Mouse (Mus musculus) hindbrain, embryonic 11.5 days (tissue): Measurements from ENCODE around the gene Nrtn. TPM values are rescaled to one million over a fixed set of nuclear protein-coding genes. Genes with fewer than 3 reads are reported as not detected.

Experiments used
- ATAC-seq: fragments of 200-750 bp; cut with Nextera tagmentation; 2 replicates; pipeline ENCODE4 v1.8.0; 2017; ENCODE audit warnings: mild to moderate bottlenecking, moderate TSS enrichment, moderate library complexity; ENCODE audit not compliant: low FRiP score
- DNase-seq: peaks from one replicate; pipeline ENCODE4 v3.0.0-alpha.2; 2015; ENCODE audit warnings: low spot score
- H3K27ac ChIP-seq: fragments of 300-500 bp; sonication (generic); 2 replicates; pipeline ENCODE4 v1.5.1; 2014; ENCODE audit warnings: mild to moderate bottlenecking, low read depth, low read length
- H3K27me3 ChIP-seq: fragments of 300-500 bp; sonication (generic); 2 replicates; pipeline ENCODE4 v1.6.1; 2014; ENCODE audit warnings: mild to moderate bottlenecking, low read length, moderate library complexity, mixed read lengths; ENCODE audit not compliant: control insufficient read depth, insufficient read depth
- H3K36me3 ChIP-seq: fragments of 300-500 bp; sonication (generic); 2 replicates; pipeline ENCODE4 v1.6.1; 2014; ENCODE audit warnings: mild to moderate bottlenecking, low read length, moderate library complexity, mixed read lengths; ENCODE audit not compliant: control insufficient read depth, insufficient read depth
- H3K4me1 ChIP-seq: fragments of 300-500 bp; sonication (generic); replicated peaks from 2 replicates; pipeline ENCODE4 v1.6.1; 2014; ENCODE audit warnings: low read length, mixed read lengths; ENCODE audit not compliant: control insufficient read depth, insufficient read depth
- H3K4me2 ChIP-seq: fragments of 300-500 bp; sonication (generic); replicated peaks from 2 replicates; pipeline ENCODE4 v1.6.1; 2014; ENCODE audit warnings: mild to moderate bottlenecking, low read depth, low read length
- H3K4me3 ChIP-seq: fragments of 300-500 bp; sonication (generic); 2 replicates; pipeline ENCODE4 v1.5.1; 2014; ENCODE audit warnings: low read depth, low read length
- H3K9ac ChIP-seq: fragments of 300-500 bp; sonication (generic); 2 replicates; pipeline ENCODE4 v1.6.1; 2014; ENCODE audit warnings: low read depth, low read length
- H3K9me3 ChIP-seq: fragments of 300-500 bp; sonication (generic); 2 replicates; pipeline ENCODE4 v1.6.1; 2016; ENCODE audit warnings: low read length; ENCODE audit not compliant: control insufficient read depth
- WGBS: fragments of 180-500 bp; shearing (Covaris S2); extraction: QIAGEN DNeasy Blood & Tissue Kit; methylation state at CpG from one replicate; pipeline ENCODE4 v1.1.7; 2014; 5-methylcytosine and 5-hydroxymethylcytosine counted together
- polyA plus RNA-seq: library from polyadenylated mRNA; unstranded; fragments of >200 nt; fragmentation: Nextera tagmentation; extraction: Ambion mirVana; gene quantifications from 2 replicates; pipeline ENCODE4 v1.2.1, GENCODE M21; 2014

Nrtn gene
- polyA plus RNA-seq, 1 experiment from 2014 or later: 4.6 TPM

DNA sequence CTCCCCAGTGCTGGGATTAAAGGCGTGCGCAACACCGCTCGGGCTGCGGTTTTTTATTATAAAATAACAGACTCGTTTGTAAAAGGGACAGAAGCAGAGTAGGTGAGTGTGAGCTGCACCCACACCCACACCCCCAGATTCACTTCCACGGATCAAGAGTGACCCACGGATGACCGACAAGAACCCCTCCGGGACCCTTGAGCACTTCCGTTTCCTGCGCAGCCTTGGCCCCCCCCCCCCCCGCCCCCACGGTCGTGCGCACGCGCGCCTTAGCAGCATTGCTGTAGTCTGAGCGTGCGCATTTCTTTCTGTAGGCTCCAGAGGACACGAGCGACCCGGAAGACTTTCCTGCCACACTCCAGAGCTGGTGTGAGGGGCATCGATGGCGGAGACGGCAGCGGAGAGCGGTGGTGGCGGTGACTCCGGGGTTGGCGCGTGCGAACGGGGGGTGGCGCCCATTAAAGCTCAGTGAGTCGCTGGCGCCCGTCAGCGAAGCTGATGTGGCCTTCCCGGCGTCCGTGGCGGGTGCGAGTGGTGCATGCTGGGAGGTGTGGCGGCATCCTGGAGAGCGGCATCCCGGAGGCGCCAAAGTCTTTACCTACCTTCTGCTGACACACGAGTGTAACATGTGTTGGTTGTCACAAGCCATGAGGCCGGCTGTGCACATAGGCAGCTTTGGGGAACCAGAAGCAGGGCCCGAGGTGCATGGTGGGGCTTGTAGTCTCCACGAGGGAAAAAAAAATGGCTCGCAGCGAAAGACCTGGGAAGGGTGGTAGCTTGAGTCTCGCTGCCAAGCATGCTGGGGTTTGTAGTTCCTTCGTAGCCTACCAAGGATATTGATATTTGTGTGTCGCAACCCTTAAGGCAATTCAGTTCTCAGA, 7.4 kb upstream of the Nrtn start, which contains the start of gene Dus3l:
TSS of gene Dus3l (plus strand) at position 284 of the 881 bp plus-strand sequence.
- Histone ChIP-seq H3K9me3 (no peaks in the 10 kb centered on the region), H3K4me1 (peaks cover 2% of the 10 kb centered on the region; the same call in 1 of the 2 replicates), H3K27me3 (no peaks in the 10 kb centered on the region; the same call in 1 of the 2 replicates), H3K4me3 (peak within 1 kb of the TSS; percentile 78), H3K4me2 (peak within 1 kb of the TSS; percentile 47), H3K9ac (peak within 1 kb of the TSS; percentile 78), H3K36me3 (peaks cover 5% of the 10 kb centered on the region; the same call in 1 of the 2 replicates), H3K27ac (peak within 1 kb of the TSS; percentile 91)
- WGBS: 2% methylated on average over 52 of the region's 58 CpGs
- peak; percentile 79 for ATAC-seq
- DNase-seq: peak; percentile 89

DNA sequence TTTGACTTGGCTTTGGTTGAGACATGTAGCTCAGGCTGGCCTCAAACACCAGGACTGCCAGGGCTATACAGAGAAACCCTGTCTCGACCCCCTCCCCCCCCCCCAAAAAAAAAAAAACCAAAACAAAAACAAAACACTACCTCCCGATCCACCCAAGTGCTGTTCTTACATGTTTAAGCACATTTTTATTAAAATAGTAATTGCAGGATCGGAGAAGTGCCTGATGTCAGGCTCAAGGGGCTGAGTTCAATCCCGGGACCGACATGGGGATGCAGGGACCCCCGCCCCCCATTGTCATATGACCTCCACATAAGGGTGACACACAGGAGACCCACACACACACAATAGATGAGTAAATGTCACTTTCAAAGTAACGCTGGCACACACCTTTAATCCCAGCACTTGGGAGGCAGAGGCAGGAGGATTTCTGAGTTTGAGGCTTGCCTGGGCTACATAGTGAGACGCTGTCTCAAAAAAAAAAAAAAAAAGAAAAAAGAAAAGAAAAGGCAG, 6.5 kb upstream of the Nrtn start:
- DNase-seq (no peak), ATAC-seq (no peak)
- WGBS: 74% methylated on average over 8 of the region's 8 CpGs
- Histone ChIP-seq H3K4me1 (peaks cover 2% of the 10 kb centered on the region; the same call in 1 of the 2 replicates), H3K9ac (no peak overlapping the region), H3K36me3 (0 out of 2 replicates have a peak, but pooled peaks cover 2% of the 10 kb centered on the region), H3K4me3 (peak overlapping the region; percentile 78), H3K4me2 (peak overlapping the region; percentile 47), H3K27me3 (no peaks in the 10 kb centered on the region; the same call in 1 of the 2 replicates), H3K27ac (no peak overlapping the region), H3K9me3 (no peaks in the 10 kb centered on the region)

DNA sequence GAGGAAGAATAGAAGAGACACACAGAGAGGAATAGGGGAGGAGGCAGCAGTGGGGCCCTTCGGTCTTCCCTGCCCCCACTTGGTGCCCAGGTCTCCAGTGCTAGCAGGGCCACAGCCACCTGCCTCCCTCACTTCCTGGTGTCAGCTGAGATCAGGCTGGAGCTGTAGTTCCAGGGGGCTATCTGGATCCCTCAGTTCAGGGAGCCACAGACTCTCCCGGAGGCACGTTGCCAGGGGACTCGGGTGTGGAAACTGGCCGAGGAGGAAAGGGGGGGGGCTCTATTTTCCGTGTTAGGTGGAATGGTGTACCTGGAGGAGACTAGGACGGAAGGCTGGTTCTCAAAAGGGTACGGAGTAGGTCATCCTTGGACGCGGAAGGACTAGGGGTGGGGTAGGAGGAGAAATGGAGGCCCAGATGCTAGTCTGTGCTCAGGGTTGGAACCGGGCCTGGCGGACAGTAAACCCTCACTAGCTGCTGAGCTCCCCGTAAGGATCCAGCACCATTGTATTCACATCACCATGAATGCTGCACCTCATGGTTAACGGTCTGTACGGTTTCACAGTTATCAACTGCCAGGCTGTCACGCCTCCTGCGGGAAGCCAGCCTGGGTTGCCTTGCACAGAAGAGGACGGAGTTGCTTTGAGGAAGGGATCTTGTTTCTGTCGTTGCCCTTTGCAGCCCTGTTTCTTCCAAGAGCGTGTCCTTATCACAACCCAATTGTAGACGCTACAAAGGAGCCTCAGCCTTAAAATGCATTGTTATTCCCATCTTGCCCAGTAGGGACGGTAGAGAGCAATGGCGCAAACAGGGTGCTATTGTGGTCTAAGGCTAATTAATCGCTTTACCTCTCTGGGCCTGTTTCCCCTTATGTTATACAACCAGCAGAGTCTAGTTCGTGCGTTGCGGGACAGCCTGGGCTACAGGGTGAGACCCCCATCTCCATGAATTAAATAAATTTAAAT, 5.7 kb upstream of the Nrtn start:
- Histone ChIP-seq H3K4me2 (peak overlapping the region; percentile 69; the same call in 1 of the 2 replicates), H3K9ac (peak overlapping the region; percentile 12; the same call in 1 of the 2 replicates)
- no peak for ATAC-seq

DNA sequence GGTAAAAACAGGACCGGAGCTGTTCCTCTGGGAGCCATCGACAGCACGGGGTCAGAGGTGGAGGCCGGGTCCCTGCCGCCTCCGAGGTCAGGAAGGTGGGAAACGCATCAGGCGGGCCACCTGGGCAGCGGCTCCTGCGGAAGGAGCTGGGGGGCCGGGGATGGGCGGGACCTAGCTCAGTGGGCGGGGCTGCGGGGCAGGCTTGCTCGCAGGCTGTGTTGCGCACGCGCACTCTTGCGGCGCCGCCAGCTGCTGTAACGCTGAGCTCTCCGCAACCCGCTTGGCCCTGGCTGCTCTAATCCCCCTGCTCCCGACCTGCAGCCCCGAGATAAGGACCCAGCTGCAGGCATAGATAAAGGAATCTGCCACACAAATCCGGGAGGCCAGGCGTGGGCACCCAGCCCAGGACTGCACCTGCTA, 4.7 kb upstream of the Nrtn start:
- Histone ChIP-seq H3K9me3 (no peaks in the 10 kb centered on the region), H3K4me3 (peak overlapping the region; percentile 36), H3K27me3 (peaks cover 6% of the 10 kb centered on the region), H3K4me2 (peak overlapping the region; percentile 69), H3K9ac (peak overlapping the region; percentile 46), H3K4me1 (peaks cover 6% of the 10 kb centered on the region), H3K36me3 (0 out of 2 replicates have a peak, but pooled peaks cover 2% of the 10 kb centered on the region), H3K27ac (peak overlapping the region; percentile 84)
- ATAC-seq: peak; percentile 31
- 0% methylated on average over 23 of the region's 28 CpGs for WGBS
- DNase-seq: peak; percentile 94

More for the DNA sequence above, 5.7 kb upstream of the Nrtn start:
- no peaks in the 10 kb centered on the region; the same call in none of the 2 replicates for H3K27me3 ChIP-seq
- peak; percentile 81 for DNase-seq
- H3K9me3 ChIP-seq: no peaks in the 10 kb centered on the region
- no peak overlapping the region for H3K4me3 ChIP-seq
- peaks cover 2% of the 10 kb centered on the region; the same call in 1 of the 2 replicates for H3K4me1 ChIP-seq
- peak overlapping the region; percentile 84 for H3K27ac ChIP-seq
- 0 out of 2 replicates have a peak, but pooled peaks cover 2% of the 10 kb centered on the region for H3K36me3 ChIP-seq
- whole genome bisulfite sequencing: 47% methylated on average over 27 of the region's 27 CpGs

DNA sequence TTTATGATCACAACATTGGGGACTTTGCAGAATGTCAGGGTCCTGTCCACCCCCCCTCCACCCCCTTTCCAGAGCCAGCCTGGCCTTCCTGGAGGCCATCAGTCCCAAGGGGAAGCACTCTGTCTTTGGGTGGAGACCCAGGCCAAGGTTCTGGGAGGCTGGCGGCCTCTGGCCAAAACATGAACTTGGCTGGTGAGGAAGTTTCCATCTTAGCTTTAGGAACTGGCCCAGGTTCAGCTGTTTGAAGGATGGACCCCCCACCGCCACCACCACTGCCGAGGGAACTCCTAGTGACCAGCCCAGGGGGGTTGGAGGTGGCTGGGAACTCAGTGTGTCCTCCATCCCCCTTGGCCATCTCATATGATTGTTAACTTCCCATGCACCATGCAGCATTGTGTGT, 3.7 kb upstream of the Nrtn start:
- 59% methylated on average over 3 of the region's 3 CpGs for WGBS
- no peaks in the 10 kb centered on the region for H3K36me3 ChIP-seq
- DNase-seq (no peak), ATAC-seq (no peak)
- peaks cover 9% of the 10 kb centered on the region for H3K4me1 ChIP-seq
- no peak overlapping the region for H3K4me2 ChIP-seq
- H3K4me3 ChIP-seq: no peak overlapping the region
- H3K27me3 ChIP-seq: peaks cover 15% of the 10 kb centered on the region
- no peak overlapping the region for H3K27ac ChIP-seq
- no peak overlapping the region for H3K9ac ChIP-seq
- H3K9me3 ChIP-seq: no peaks in the 10 kb centered on the region

DNA sequence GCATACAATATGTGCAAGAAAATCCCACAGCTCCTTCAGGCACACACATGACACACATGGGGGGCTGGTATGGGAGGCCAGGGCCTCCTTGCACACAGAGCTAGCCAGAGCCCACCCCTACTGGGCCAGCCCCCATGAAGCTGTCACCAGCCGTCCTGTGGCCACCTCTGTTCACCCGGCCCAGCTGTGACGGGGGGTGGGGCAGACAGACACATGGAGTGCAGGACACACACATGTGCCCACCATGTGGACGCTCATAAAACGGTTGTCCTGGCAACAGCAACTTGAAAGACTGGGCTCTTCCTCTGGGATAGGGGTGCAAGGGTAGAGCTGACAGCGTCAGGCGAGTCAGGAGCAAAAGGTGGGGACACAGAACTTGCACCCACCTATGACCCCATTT, 1.9 kb upstream of the Nrtn start:
- H3K9ac ChIP-seq: no peak overlapping the region
- H3K9me3 ChIP-seq: no peaks in the 10 kb centered on the region
- no peak overlapping the region for H3K4me3 ChIP-seq
- peaks cover 33% of the 10 kb centered on the region for H3K27me3 ChIP-seq
- H3K4me2 ChIP-seq: no peak overlapping the region
- peaks cover 9% of the 10 kb centered on the region for H3K4me1 ChIP-seq
- no peak overlapping the region for H3K27ac ChIP-seq
- DNase-seq (no peak), ATAC-seq (no peak)
- 56% methylated on average over 7 of the region's 7 CpGs for WGBS
- no peaks in the 10 kb centered on the region for H3K36me3 ChIP-seq

DNA sequence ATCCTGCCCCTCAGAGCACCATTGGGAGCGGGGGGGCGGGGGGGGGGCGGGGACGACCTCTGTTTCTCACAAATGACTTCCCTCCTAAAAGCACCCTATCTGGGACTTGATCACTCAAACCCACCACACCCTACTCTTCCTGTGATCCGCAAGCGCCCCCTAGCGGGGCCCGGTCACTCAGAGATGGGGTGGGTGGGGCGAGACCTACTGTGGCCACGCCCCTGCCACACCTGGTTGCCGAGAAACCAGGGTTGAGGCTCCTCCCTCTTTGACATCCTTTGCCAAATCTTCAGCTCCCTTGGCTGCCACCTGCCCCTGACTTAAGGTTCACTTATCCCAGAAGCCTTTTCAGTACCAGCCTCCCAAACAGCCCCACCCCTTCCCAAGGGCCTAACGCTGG, 802 bp upstream of the Nrtn start:
- 3% methylated on average over 12 of the region's 12 CpGs for WGBS
- no peak overlapping the region for H3K4me3 ChIP-seq
- H3K36me3 ChIP-seq: no peaks in the 10 kb centered on the region
- ATAC-seq: no peak
- no peak overlapping the region for H3K9ac ChIP-seq
- no peaks in the 10 kb centered on the region for H3K9me3 ChIP-seq
- H3K4me2 ChIP-seq: no peak overlapping the region
- H3K27ac ChIP-seq: no peak overlapping the region
- DNase-seq: peak; percentile 66
- peaks cover 44% of the 10 kb centered on the region for H3K27me3 ChIP-seq
- peaks cover 9% of the 10 kb centered on the region for H3K4me1 ChIP-seq
